Mouse (Mus musculus) gastrocnemius, postnatal 25 days (tissue): ENCODE measurements around the gene Ogfod1. TPM values are rescaled to one million over a fixed set of nuclear protein-coding genes. Genes with fewer than 3 reads are reported as not detected.

Experiments used
- DNase-seq: peaks from one replicate; pipeline ENCODE4 v3.0.0; 2022
- long read RNA-seq, 2 experiments: library from polyadenylated mRNA; stranded (forward); transcript quantifications; one replicate each; pipeline ENCODE4 v2.0.0; 2021
- total RNA-seq, 2 experiments: library from RNA; stranded (reverse); gene quantifications; 1 replicate in 1 of 2; 2 replicates in 1 of 2; pipeline ENCODE4 v1.2.3; 2021

Gene Ogfod1
- 10 to 100 TPM; 21.5 to 22.8 TPM for total RNA-seq
- long read RNA-seq, experiment 1, full-length matches to known transcripts, result 1 of 10 reads
- long read RNA-seq, experiment 1, partial matches to known transcripts, result 0 of 10 reads
- long read RNA-seq, experiment 1, other reads (novel, unspliced or antisense), result 9 of 10 reads
- long read RNA-seq, experiment 2, full-length matches to known transcripts, result 3 of 21 reads
- long read RNA-seq, experiment 2, partial matches to known transcripts, result 2 of 21 reads
- long read RNA-seq, experiment 2, other reads (novel, unspliced or antisense), result 16 of 21 reads

- peak; percentile 91 for DNase-seq
Measured at GRCm38 (mm10) chr8:94036944-94037524, at the start of gene Ogfod1, which contains the start of gene Nudt21. Gene Ogfod1 (plus strand): TSS chr8:94037198. Gene Nudt21 (minus strand): TSS chr8:94037031.

GRCm38 (mm10) chr8:93989739-93990138 lies 47.3 kb upstream of the Ogfod1 start:
- no peak for DNase-seq

- no peak for DNase-seq
Measured at GRCm38 (mm10) chr8:93998961-93999360, 38.0 kb upstream of the Ogfod1 start.

- DNase-seq, result no peak
Measured at GRCm38 (mm10) chr8:94004139-94004538, 32.9 kb upstream of the Ogfod1 start.

- DNase-seq, result no peak
Measured at GRCm38 (mm10) chr8:94009243-94009845, 27.7 kb upstream of the Ogfod1 start.

GRCm38 (mm10) chr8:94010101-94010705 lies 26.8 kb upstream of the Ogfod1 start:
- DNase-seq, result no peak

GRCm38 (mm10) chr8:94011076-94012012 lies 25.7 kb upstream of the Ogfod1 start:
- DNase-seq, result no peak

GRCm38 (mm10) chr8:94012013-94012951 lies 24.7 kb upstream of the Ogfod1 start, which contains the start of gene Amfr:
Gene Amfr (minus strand): TSS chr8:94012842.
- DNase-seq, result peak; percentile 66

GRCm38 (mm10) chr8:94013026-94013612 lies 23.9 kb upstream of the Ogfod1 start:
- no peak for DNase-seq

- no peak for DNase-seq
Measured at GRCm38 (mm10) chr8:94023916-94024315, 13.1 kb upstream of the Ogfod1 start.

GRCm38 (mm10) chr8:94029701-94030100 lies 7.3 kb upstream of the Ogfod1 start:
- no peak for DNase-seq

- no peak for DNase-seq
Measured at GRCm38 (mm10) chr8:94033601-94034000, 3.4 kb upstream of the Ogfod1 start.

- no peak for DNase-seq
Measured at GRCm38 (mm10) chr8:94035200-94035599, 1.8 kb upstream of the Ogfod1 start.

GRCm38 (mm10) chr8:94036541-94036940 lies 457 bp upstream of the Ogfod1 start:
- DNase-seq, result peak; percentile 42

GRCm38 (mm10) chr8:94037806-94038205 lies 808 bp downstream of the Ogfod1 start:
- DNase-seq, result no peak

- no peak for DNase-seq
Measured at GRCm38 (mm10) chr8:94047845-94048244, 10.8 kb downstream of the Ogfod1 start.

GRCm38 (mm10) chr8:94052696-94053095 lies 15.7 kb downstream of the Ogfod1 start:
- DNase-seq, result no peak

- no peak for DNase-seq
Measured at GRCm38 (mm10) chr8:94057157-94057854, 20.3 kb downstream of the Ogfod1 start.

GRCm38 (mm10) chr8:94066121-94066863 lies 29.3 kb downstream of the Ogfod1 start:
- no peak for DNase-seq
